Mouse (Mus musculus): ENCODE measurements around the gene Ank3. TPM values are rescaled to one million over a fixed set of nuclear protein-coding genes. Genes with fewer than 3 reads are reported as not detected.
A peak's percentile ranks its signal among the peaks of the same experiment; 100 is the strongest.

The Ank3 gene
- polyA plus RNA-seq, 1 experiment from 2014 or later = 86.7 TPM

DNA sequence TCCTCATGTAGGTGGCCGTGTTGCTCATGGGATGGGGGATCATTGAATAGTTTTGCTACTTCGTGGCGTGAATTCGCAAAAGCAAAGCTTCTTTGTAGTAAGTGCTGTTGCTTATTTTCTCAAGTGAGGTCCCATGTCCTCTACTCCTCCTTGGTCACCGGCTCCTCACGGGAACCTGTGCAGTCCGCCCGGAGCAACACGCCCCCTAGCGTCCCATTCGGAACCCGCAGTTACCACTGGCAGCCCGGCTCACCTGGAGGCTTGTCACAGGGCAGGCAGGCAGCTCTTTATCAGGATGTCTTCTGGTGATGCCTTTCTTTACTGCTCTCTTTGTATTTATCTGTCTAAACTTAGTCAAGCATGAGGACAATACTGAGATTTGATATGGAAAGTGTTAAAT is 157.7 kb downstream of the Ank3 start:
- H3K9ac ChIP-seq (ENCODE audit: low read depth, low read length) = no peak overlapping the region
- no peaks in the 10 kb centered on the region for H3K9me3 ChIP-seq (replicated peaks; ENCODE audit: control insufficient read depth, low read length, poor library complexity, severe bottlenecking)
- no peak for ATAC-seq
- no peak overlapping the region for H3K27ac ChIP-seq (ENCODE audit: low read length)
- H3K4me3 ChIP-seq (ENCODE audit: low read depth, low read length) = no peak overlapping the region
- 17% methylated on average over 13 of the region's 13 CpGs for WGBS
- peaks cover 11% of the 10 kb centered on the region for H3K4me1 ChIP-seq (ENCODE audit: control insufficient read depth, insufficient read depth, low read length)
- H3K4me2 ChIP-seq (ENCODE audit: low read length) = no peak overlapping the region
- H3K27me3 ChIP-seq (ENCODE audit: control insufficient read depth, insufficient read depth, low read depth, low read length) = no peaks in the 10 kb centered on the region
- H3K36me3 ChIP-seq (ENCODE audit: control insufficient read depth, insufficient read depth, low read length) = no peaks in the 10 kb centered on the region

DNA sequence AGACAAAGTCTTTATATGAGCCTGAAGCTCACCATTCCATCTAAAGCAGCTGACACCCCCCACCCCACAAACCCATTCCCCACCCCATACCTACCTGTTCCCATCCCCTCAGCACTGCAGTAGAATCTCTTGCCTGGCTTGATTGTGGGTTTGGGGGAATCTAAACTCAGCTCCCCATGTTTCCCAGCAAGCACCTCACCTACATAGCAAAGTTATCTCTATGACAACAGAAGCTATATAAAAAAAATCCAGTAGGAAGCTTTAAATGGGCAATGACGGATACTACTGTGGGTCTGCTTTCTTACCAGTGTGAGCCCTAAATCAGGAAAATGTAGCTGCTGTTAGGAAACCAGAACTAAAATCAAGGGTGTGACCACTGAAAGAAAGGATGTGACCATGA is 161.7 kb downstream of the Ank3 start:
- Histone ChIP-seq H3K4me1 (ENCODE audit: control insufficient read depth, insufficient read depth, low read length) (peaks cover 13% of the 10 kb centered on the region), H3K9me3 (replicated peaks; ENCODE audit: control insufficient read depth, low read length, poor library complexity, severe bottlenecking) (no peaks in the 10 kb centered on the region), H3K36me3 (ENCODE audit: control insufficient read depth, insufficient read depth, low read length) (no peaks in the 10 kb centered on the region), H3K9ac (ENCODE audit: low read depth, low read length) (no peak overlapping the region), H3K27me3 (ENCODE audit: control insufficient read depth, insufficient read depth, low read depth, low read length) (no peaks in the 10 kb centered on the region), H3K4me3 (ENCODE audit: low read depth, low read length) (no peak overlapping the region), H3K27ac (ENCODE audit: low read length) (no peak overlapping the region), H3K4me2 (ENCODE audit: low read length) (no peak overlapping the region)
- 47% methylated on average over 1 of the region's 1 CpGs for WGBS
- ATAC-seq = no peak

DNA sequence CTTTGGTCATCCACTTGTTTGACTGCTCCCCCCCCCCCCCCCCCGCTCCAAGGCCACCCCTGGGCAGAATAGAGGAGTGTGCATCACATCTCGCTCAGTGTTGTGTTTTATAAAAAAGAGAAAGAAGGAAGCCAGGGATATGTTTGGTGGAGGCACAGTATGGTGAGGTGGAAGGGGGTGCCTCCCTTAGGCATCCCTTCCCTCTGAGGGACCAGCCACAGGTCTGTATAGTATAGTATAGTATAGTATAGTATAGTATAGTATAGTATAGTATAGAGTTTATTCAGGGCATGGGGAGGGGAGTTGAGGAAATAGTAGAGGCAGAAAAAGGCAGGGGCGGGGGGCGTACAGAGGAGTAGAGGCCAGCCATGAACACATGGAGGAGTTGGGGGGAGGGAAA is 164.4 kb downstream of the Ank3 start:
- Histone ChIP-seq H3K27ac (ENCODE audit: low read length) (no peak overlapping the region), H3K4me1 (ENCODE audit: control insufficient read depth, insufficient read depth, low read length) (peaks cover 5% of the 10 kb centered on the region; the same call in 1 of the 2 replicates), H3K9me3 (replicated peaks; ENCODE audit: control insufficient read depth, low read length, poor library complexity, severe bottlenecking) (no peaks in the 10 kb centered on the region), H3K4me2 (ENCODE audit: low read length) (no peak overlapping the region), H3K36me3 (ENCODE audit: control insufficient read depth, insufficient read depth, low read length) (no peaks in the 10 kb centered on the region), H3K27me3 (ENCODE audit: control insufficient read depth, insufficient read depth, low read depth, low read length) (no peaks in the 10 kb centered on the region), H3K4me3 (ENCODE audit: low read depth, low read length) (no peak overlapping the region), H3K9ac (ENCODE audit: low read depth, low read length) (no peak overlapping the region)
- peak; percentile 55; the same call in 1 of the 2 replicates for ATAC-seq
- 93% methylated on average over 3 of the region's 4 CpGs for WGBS

DNA sequence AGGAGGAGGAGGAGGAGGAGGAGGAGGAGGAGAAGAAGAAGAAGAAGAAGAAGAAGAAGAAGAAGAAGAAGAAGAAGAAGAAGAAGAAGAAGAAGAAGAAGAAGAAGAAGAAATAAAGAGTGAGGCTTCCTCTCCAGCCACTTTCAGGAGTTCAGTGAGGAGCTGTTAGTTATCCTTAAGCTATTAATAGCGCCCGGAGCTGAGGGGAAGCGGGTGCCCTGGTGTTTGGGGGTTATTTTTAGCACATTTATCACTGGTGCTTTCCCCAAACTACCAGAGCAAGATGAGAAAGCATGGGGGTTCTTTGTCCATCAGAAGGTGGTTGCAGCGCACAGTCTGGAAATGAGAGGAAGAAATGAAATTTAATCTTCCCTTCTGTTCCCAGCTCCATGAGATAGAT is 166.5 kb downstream of the Ank3 start:
- WGBS = 87% methylated on average over 4 of the region's 4 CpGs
- H3K27me3 ChIP-seq (ENCODE audit: control insufficient read depth, insufficient read depth, low read depth, low read length) = no peaks in the 10 kb centered on the region
- no peaks in the 10 kb centered on the region for H3K9me3 ChIP-seq (replicated peaks; ENCODE audit: control insufficient read depth, low read length, poor library complexity, severe bottlenecking)
- no peak overlapping the region for H3K27ac ChIP-seq (ENCODE audit: low read length)
- ATAC-seq = no peak
- H3K9ac ChIP-seq (ENCODE audit: low read depth, low read length) = no peak overlapping the region
- H3K4me2 ChIP-seq (ENCODE audit: low read length) = no peak overlapping the region
- no peaks in the 10 kb centered on the region for H3K36me3 ChIP-seq (ENCODE audit: control insufficient read depth, insufficient read depth, low read length)
- peaks cover 11% of the 10 kb centered on the region for H3K4me1 ChIP-seq (ENCODE audit: control insufficient read depth, insufficient read depth, low read length)
- no peak overlapping the region for H3K4me3 ChIP-seq (ENCODE audit: low read depth, low read length)

DNA sequence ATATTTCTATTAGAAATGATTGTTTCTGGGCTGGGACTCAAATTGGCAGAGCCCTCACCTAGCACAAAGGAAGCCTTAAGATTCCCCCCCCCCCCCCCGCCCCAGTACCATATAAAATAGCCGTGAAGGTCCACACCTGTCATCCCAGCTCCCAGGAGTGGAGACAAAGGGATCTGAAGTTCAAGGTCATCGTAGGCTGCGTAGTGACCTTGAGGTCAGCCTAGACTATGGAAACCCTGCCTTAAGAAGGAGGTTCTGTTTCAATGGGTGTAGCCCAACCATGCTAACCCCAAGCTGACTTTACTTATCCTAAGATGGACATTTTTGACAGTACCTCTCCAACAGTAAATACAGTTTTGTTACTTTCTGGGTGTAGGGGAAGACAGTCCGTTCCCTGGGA is 170.4 kb downstream of the Ank3 start:
- no peak overlapping the region for H3K4me3 ChIP-seq (ENCODE audit: low read depth, low read length)
- H3K27ac ChIP-seq (ENCODE audit: low read length) = no peak overlapping the region
- WGBS = 85% methylated on average over 4 of the region's 5 CpGs
- H3K4me2 ChIP-seq (ENCODE audit: low read length) = no peak overlapping the region
- peaks cover 44% of the 10 kb centered on the region for H3K4me1 ChIP-seq (ENCODE audit: control insufficient read depth, insufficient read depth, low read length)
- H3K36me3 ChIP-seq (ENCODE audit: control insufficient read depth, insufficient read depth, low read length) = no peaks in the 10 kb centered on the region
- no peaks in the 10 kb centered on the region for H3K27me3 ChIP-seq (ENCODE audit: control insufficient read depth, insufficient read depth, low read depth, low read length)
- H3K9me3 ChIP-seq (replicated peaks; ENCODE audit: control insufficient read depth, low read length, poor library complexity, severe bottlenecking) = no peaks in the 10 kb centered on the region
- no peak overlapping the region for H3K9ac ChIP-seq (ENCODE audit: low read depth, low read length)
- no peak for ATAC-seq

DNA sequence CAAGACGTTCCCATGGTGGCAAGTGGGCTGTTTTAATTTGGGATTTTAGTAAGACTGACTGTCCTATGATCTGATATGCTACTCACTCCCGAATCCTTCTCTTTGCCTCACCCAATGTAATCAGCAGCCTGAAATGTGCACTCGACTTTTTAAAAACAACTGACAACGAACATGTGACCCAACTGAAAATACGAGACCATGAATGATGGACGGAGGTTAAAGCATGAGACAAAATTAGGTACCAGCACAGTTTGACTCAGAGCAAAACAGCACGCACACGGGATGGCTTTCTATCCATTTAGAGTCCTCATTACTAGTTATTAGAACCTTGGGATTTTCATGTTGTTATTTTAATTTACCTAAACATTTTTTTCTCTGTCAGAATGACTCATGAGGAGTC is 171.2 kb downstream of the Ank3 start:
- Histone ChIP-seq H3K4me3 (ENCODE audit: low read depth, low read length) (no peak overlapping the region), H3K36me3 (ENCODE audit: control insufficient read depth, insufficient read depth, low read length) (no peaks in the 10 kb centered on the region), H3K9ac (ENCODE audit: low read depth, low read length) (no peak overlapping the region), H3K27ac (ENCODE audit: low read length) (no peak overlapping the region), H3K27me3 (ENCODE audit: control insufficient read depth, insufficient read depth, low read depth, low read length) (no peaks in the 10 kb centered on the region), H3K9me3 (replicated peaks; ENCODE audit: control insufficient read depth, low read length, poor library complexity, severe bottlenecking) (no peaks in the 10 kb centered on the region), H3K4me2 (ENCODE audit: low read length) (no peak overlapping the region), H3K4me1 (ENCODE audit: control insufficient read depth, insufficient read depth, low read length) (peaks cover 51% of the 10 kb centered on the region)
- WGBS = 72% methylated on average over 8 of the region's 8 CpGs
- no peak for ATAC-seq

DNA sequence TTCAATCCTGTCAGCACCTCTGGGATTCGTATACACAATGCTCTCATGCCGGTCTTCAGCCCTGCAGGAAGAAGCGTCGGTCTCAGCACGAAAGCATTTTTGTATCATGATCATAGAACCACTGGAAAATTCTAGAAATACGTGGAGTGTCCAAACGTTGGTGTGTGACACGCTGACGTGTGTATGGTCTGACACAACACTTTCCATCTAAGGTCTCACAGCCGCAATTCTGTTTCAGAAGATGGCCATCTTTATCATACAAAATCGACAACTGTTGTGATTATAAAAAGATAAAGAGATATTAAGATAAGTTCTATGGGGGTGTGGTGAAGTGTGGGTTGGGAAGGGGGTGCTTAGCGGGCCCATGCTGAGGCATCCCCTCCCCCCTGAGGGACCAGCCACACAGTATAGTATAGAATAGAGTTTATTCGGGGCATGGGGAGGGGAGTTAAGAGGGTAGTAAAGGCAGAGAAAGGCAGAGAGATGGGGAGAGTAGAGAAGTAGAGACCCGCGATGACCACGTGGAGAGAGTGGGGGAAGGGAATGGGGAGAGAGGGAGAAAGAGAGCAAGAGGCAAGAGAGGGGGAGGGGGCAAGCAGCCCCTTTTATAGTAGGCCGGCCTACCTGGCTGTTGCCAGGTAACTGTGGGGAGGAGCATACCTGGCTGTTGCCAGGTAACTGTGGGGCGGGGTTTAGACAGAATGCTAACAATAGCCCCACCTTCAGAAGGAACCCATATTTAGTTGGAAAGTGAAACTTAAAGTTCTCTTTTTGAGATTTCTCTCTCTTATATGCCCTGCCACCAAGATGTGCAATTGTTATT is 172.1 kb downstream of the Ank3 start:
- H3K27ac ChIP-seq (ENCODE audit: low read length) = no peak overlapping the region
- no peaks in the 10 kb centered on the region for H3K9me3 ChIP-seq (replicated peaks; ENCODE audit: control insufficient read depth, low read length, poor library complexity, severe bottlenecking)
- no peak overlapping the region for H3K9ac ChIP-seq (ENCODE audit: low read depth, low read length)
- H3K4me1 ChIP-seq (ENCODE audit: control insufficient read depth, insufficient read depth, low read length) = peaks cover 60% of the 10 kb centered on the region
- peak overlapping the region; percentile 38 for H3K4me2 ChIP-seq (ENCODE audit: low read length)
- 33% methylated on average over 18 of the region's 18 CpGs for whole genome bisulfite sequencing
- no peaks in the 10 kb centered on the region for H3K27me3 ChIP-seq (ENCODE audit: control insufficient read depth, insufficient read depth, low read depth, low read length)
- no peak for ATAC-seq
- no peaks in the 10 kb centered on the region for H3K36me3 ChIP-seq (ENCODE audit: control insufficient read depth, insufficient read depth, low read length)
- H3K4me3 ChIP-seq (ENCODE audit: low read depth, low read length) = no peak overlapping the region

DNA sequence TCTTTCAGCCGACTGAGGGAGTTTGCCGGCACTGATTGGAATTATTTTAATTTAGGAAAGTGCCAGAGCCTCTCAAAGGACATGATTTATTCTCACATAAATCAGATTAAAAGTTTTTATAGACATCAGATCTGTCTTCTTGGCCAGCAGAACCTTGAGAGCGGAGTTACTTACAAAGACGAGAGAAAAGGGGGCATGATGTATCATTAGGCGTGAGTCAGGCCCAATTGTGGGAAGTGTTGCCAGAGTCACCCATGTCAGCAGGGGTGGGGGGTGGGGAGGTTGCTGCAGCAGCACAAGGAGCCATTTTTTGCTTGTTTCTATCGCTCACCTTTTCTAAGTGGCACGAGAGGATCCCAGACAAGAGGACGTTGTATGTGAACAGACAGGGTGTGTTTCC is 172.8 kb downstream of the Ank3 start:
- no peak for ATAC-seq
- Histone ChIP-seq H3K27me3 (ENCODE audit: control insufficient read depth, insufficient read depth, low read depth, low read length) (no peaks in the 10 kb centered on the region), H3K27ac (ENCODE audit: low read length) (no peak overlapping the region), H3K9me3 (replicated peaks; ENCODE audit: control insufficient read depth, low read length, poor library complexity, severe bottlenecking) (no peaks in the 10 kb centered on the region), H3K4me3 (ENCODE audit: low read depth, low read length) (no peak overlapping the region; the same call in 1 of the 2 replicates), H3K4me1 (ENCODE audit: control insufficient read depth, insufficient read depth, low read length) (peaks cover 60% of the 10 kb centered on the region), H3K9ac (ENCODE audit: low read depth, low read length) (no peak overlapping the region; the same call in 1 of the 2 replicates), H3K36me3 (ENCODE audit: control insufficient read depth, insufficient read depth, low read length) (no peaks in the 10 kb centered on the region), H3K4me2 (ENCODE audit: low read length) (peak overlapping the region; percentile 38)
- WGBS = 3% methylated on average over 8 of the region's 8 CpGs

DNA sequence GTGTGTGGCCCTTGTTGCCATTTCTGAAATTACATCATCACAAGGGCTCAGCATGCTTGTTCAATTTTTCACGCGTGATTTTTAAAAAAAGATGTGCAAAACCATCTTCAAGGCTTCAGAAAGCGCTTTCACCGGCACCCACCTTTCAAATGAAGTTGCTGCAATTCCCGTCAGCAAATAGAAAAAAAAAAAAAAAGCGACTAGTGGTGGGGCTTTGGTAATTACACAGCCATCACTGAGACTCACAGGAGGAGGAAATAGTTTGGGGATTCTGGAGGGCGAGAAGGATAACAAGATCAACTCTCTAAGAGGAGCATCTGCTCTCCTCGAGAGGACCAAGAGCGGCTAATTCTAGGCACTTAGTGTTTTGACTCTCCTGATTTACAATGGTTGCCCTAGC is 173.4 kb downstream of the Ank3 start:
- H3K4me1 ChIP-seq (ENCODE audit: control insufficient read depth, insufficient read depth, low read length) = peaks cover 63% of the 10 kb centered on the region
- peak overlapping the region; percentile 38 for H3K4me2 ChIP-seq (ENCODE audit: low read length)
- WGBS = 4% methylated on average over 9 of the region's 9 CpGs
- no peak overlapping the region for H3K27ac ChIP-seq (ENCODE audit: low read length)
- no peak overlapping the region for H3K9ac ChIP-seq (ENCODE audit: low read depth, low read length)
- no peak for ATAC-seq
- H3K36me3 ChIP-seq (ENCODE audit: control insufficient read depth, insufficient read depth, low read length) = no peaks in the 10 kb centered on the region
- no peak overlapping the region for H3K4me3 ChIP-seq (ENCODE audit: low read depth, low read length)
- H3K27me3 ChIP-seq (ENCODE audit: control insufficient read depth, insufficient read depth, low read depth, low read length) = no peaks in the 10 kb centered on the region
- no peaks in the 10 kb centered on the region for H3K9me3 ChIP-seq (replicated peaks; ENCODE audit: control insufficient read depth, low read length, poor library complexity, severe bottlenecking)
